Mouse (Mus musculus): ENCODE data around the gene Dapk2. TPM values are rescaled to one million over a fixed set of nuclear protein-coding genes. Genes with fewer than 3 reads are reported as not detected.

Dapk2 gene
- polyA plus RNA-seq, 1 experiment, result 10.8 TPM

DNA sequence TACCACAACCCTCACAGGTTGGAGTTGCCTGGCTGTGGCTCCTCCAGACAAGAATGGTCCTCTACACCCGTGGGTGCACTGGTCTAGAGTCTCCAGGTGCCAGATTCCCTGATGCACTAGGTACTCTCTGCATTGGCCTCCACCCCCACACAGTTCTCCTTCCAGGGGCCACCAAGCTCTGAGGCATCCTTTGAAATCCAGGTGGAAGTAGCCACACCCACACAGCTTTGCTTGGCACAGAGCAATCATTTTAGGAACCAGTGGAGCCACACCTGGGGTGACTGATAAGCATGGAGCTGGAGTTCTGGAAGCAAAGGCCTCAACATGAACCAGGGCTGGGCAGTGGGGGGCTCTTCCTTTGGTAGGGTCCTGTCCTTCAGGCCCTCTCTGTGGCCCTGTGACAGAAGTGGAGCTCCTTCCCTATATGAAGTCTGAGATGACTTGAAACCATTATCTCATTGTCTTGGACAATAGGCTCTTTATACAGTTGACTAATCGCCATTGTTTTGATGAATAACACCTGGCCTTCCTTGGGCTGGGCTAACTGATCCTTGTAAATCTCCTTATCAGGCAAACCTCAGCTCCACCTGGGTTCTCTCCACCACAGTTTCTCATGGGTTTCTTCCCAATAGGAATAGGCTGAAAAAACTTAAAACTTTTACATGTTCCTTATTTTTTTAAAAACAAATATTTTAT lies 70.6 kb downstream of the Dapk2 start:
- TF ChIP-seq TAL1 (IDR thresholded peaks at IDR 0.05; ENCODE audit: low read length), result no peak
- TF ChIP-seq GATA1 (IDR thresholded peaks at IDR 0.05; ENCODE audit: low read length), result no peak
- Histone ChIP-seq H3K9me3 (ENCODE audit: control insufficient read depth, low read length) (no peaks in the 10 kb centered on the region), H3K4me1 (ENCODE audit: control insufficient read depth) (peaks cover 26% of the 10 kb centered on the region), H3K4me3 (replicated peaks) (no peak overlapping the region), H3K36me3 (ENCODE audit: control insufficient read depth) (peaks cover 84% of the 10 kb centered on the region), H3K27me3 (ENCODE audit: control insufficient read depth) (no peaks in the 10 kb centered on the region)

- Histone ChIP-seq H3K4me3 (replicated peaks) (no peak overlapping the region), H3K4me1 (ENCODE audit: control insufficient read depth) (peaks cover 10% of the 10 kb centered on the region), H3K36me3 (ENCODE audit: control insufficient read depth) (peaks cover 86% of the 10 kb centered on the region), H3K9me3 (ENCODE audit: control insufficient read depth, low read length) (peaks cover 4% of the 10 kb centered on the region; the same call in 1 of the 2 replicates), H3K27me3 (ENCODE audit: control insufficient read depth) (no peaks in the 10 kb centered on the region)
- no peak for TF ChIP-seq GATA1 (IDR thresholded peaks at IDR 0.05; ENCODE audit: low read length)
- TF ChIP-seq TAL1 (IDR thresholded peaks at IDR 0.05; ENCODE audit: low read length), result no peak
Observed at GRCm38 (mm10) chr9:66231820-66232479, 73.9 kb downstream of the Dapk2 start.

GRCm38 (mm10) chr9:66236615-66237014 lies 78.6 kb downstream of the Dapk2 start:
- Histone ChIP-seq H3K4me3 (replicated peaks) (no peak overlapping the region), H3K4me1 (ENCODE audit: control insufficient read depth) (peaks cover 33% of the 10 kb centered on the region), H3K36me3 (ENCODE audit: control insufficient read depth) (peaks cover 84% of the 10 kb centered on the region), H3K9me3 (ENCODE audit: control insufficient read depth, low read length) (peaks cover 4% of the 10 kb centered on the region; the same call in 1 of the 2 replicates), H3K27me3 (ENCODE audit: control insufficient read depth) (no peaks in the 10 kb centered on the region)
- TF ChIP-seq GATA1 (IDR thresholded peaks at IDR 0.05; ENCODE audit: low read length), result no peak
- no peak for TF ChIP-seq TAL1 (IDR thresholded peaks at IDR 0.05; ENCODE audit: low read length)

- TF ChIP-seq TAL1 (IDR thresholded peaks at IDR 0.05; ENCODE audit: low read length), result no peak
- TF ChIP-seq GATA1 (IDR thresholded peaks at IDR 0.05; ENCODE audit: low read length), result no peak
- peaks cover 81% of the 10 kb centered on the region for H3K36me3 ChIP-seq (ENCODE audit: control insufficient read depth)
- no peak overlapping the region for H3K4me3 ChIP-seq (replicated peaks)
- peaks cover 4% of the 10 kb centered on the region; the same call in 1 of the 2 replicates for H3K9me3 ChIP-seq (ENCODE audit: control insufficient read depth, low read length)
- H3K27me3 ChIP-seq (ENCODE audit: control insufficient read depth), result no peaks in the 10 kb centered on the region
- H3K4me1 ChIP-seq (ENCODE audit: control insufficient read depth), result peaks cover 31% of the 10 kb centered on the region
Observed at GRCm38 (mm10) chr9:66237742-66238141, 79.7 kb downstream of the Dapk2 start.

GRCm38 (mm10) chr9:66239173-66239572 lies 81.2 kb downstream of the Dapk2 start:
- Histone ChIP-seq H3K27me3 (ENCODE audit: control insufficient read depth) (no peaks in the 10 kb centered on the region), H3K4me3 (replicated peaks) (no peak overlapping the region), H3K9me3 (ENCODE audit: control insufficient read depth, low read length) (peaks cover 4% of the 10 kb centered on the region; the same call in 1 of the 2 replicates), H3K36me3 (ENCODE audit: control insufficient read depth) (peaks cover 80% of the 10 kb centered on the region), H3K4me1 (ENCODE audit: control insufficient read depth) (peaks cover 31% of the 10 kb centered on the region)
- TF ChIP-seq GATA1 (IDR thresholded peaks at IDR 0.05; ENCODE audit: low read length) (no peak), TAL1 (IDR thresholded peaks at IDR 0.05; ENCODE audit: low read length) (no peak)

GRCm38 (mm10) chr9:66239691-66240090 lies 81.7 kb downstream of the Dapk2 start:
- H3K4me1 ChIP-seq (ENCODE audit: control insufficient read depth), result peaks cover 31% of the 10 kb centered on the region
- TF ChIP-seq TAL1 (IDR thresholded peaks at IDR 0.05; ENCODE audit: low read length), result no peak
- TF ChIP-seq GATA1 (IDR thresholded peaks at IDR 0.05; ENCODE audit: low read length), result no peak
- no peaks in the 10 kb centered on the region for H3K27me3 ChIP-seq (ENCODE audit: control insufficient read depth)
- peaks cover 4% of the 10 kb centered on the region; the same call in 1 of the 2 replicates for H3K9me3 ChIP-seq (ENCODE audit: control insufficient read depth, low read length)
- H3K4me3 ChIP-seq (replicated peaks), result no peak overlapping the region
- peaks cover 80% of the 10 kb centered on the region for H3K36me3 ChIP-seq (ENCODE audit: control insufficient read depth)

DNA sequence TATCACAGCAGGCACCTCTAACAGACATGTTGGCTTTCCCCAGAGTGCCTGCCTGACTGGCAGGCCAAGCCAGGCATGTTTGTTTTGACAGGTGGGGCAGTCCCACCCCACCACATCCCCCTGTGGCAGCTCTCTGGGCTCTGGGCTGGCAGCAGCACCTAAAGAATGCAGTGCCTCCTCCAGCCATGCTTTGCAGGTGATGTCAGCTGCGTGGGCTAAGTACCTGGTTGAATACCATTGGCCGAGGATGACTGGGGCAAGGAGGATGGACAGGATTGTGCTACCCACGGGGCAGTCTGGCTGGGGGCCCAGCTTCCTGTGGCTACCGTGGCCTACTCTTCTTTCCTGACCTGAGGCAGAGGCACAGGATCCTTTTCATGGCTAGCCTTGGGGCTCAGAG lies 82.5 kb downstream of the Dapk2 start:
- Histone ChIP-seq H3K36me3 (ENCODE audit: control insufficient read depth) (peaks cover 80% of the 10 kb centered on the region), H3K4me3 (replicated peaks) (no peak overlapping the region), H3K9me3 (ENCODE audit: control insufficient read depth, low read length) (no peaks in the 10 kb centered on the region), H3K27me3 (ENCODE audit: control insufficient read depth) (no peaks in the 10 kb centered on the region), H3K4me1 (ENCODE audit: control insufficient read depth) (peaks cover 31% of the 10 kb centered on the region)
- no peak for TF ChIP-seq TAL1 (IDR thresholded peaks at IDR 0.05; ENCODE audit: low read length)
- TF ChIP-seq GATA1 (IDR thresholded peaks at IDR 0.05; ENCODE audit: low read length), result no peak

GRCm38 (mm10) chr9:66240991-66241390 lies 83.0 kb downstream of the Dapk2 start:
- peaks cover 31% of the 10 kb centered on the region for H3K4me1 ChIP-seq (ENCODE audit: control insufficient read depth)
- no peaks in the 10 kb centered on the region for H3K27me3 ChIP-seq (ENCODE audit: control insufficient read depth)
- peaks cover 80% of the 10 kb centered on the region for H3K36me3 ChIP-seq (ENCODE audit: control insufficient read depth)
- no peaks in the 10 kb centered on the region for H3K9me3 ChIP-seq (ENCODE audit: control insufficient read depth, low read length)
- no peak for TF ChIP-seq GATA1 (IDR thresholded peaks at IDR 0.05; ENCODE audit: low read length)
- TF ChIP-seq TAL1 (IDR thresholded peaks at IDR 0.05; ENCODE audit: low read length), result no peak
- H3K4me3 ChIP-seq (replicated peaks), result no peak overlapping the region

GRCm38 (mm10) chr9:66241722-66242121 lies 83.7 kb downstream of the Dapk2 start:
- Histone ChIP-seq H3K4me1 (ENCODE audit: control insufficient read depth) (peaks cover 31% of the 10 kb centered on the region), H3K9me3 (ENCODE audit: control insufficient read depth, low read length) (no peaks in the 10 kb centered on the region), H3K4me3 (replicated peaks) (no peak overlapping the region), H3K36me3 (ENCODE audit: control insufficient read depth) (peaks cover 82% of the 10 kb centered on the region), H3K27me3 (ENCODE audit: control insufficient read depth) (no peaks in the 10 kb centered on the region)
- TF ChIP-seq TAL1 (IDR thresholded peaks at IDR 0.05; ENCODE audit: low read length) (no peak), GATA1 (IDR thresholded peaks at IDR 0.05; ENCODE audit: low read length) (no peak)
